Mouse (Mus musculus) cortical plate, adult 2 months (tissue): ENCODE data around the gene Eps8l3. TPM values are rescaled to one million over a fixed set of nuclear protein-coding genes. Genes with fewer than 3 reads are reported as not detected.
"Not testable (repeated sequence)": the region's sequence is repeated elsewhere in the genome, so short reads cannot be mapped to it uniquely, and the experiment has no call there.

Experiments
- H3K27ac ChIP-seq: fragments of 200-500 bp; 2 replicates; pipeline ENCODE4 v1.5.1; 2012; ENCODE audit warnings: low read length, control low read depth, inconsistent platforms; ENCODE audit not compliant: insufficient read depth
- H3K4me1 ChIP-seq: fragments of 200-500 bp; 2 replicates; pipeline ENCODE4 v1.6.1; 2011; ENCODE audit warnings: low read length; ENCODE audit not compliant: control insufficient read depth, insufficient read depth
- H3K4me3 ChIP-seq: fragments of 200-500 bp; 2 replicates; pipeline ENCODE4 v1.5.1; 2011; ENCODE audit warnings: mild to moderate bottlenecking, low read length, control low read depth; ENCODE audit not compliant: insufficient read depth
- CTCF ChIP-seq: fragments of 200-500 bp; IDR thresholded peaks from 2 replicates; pipeline ENCODE4 v1.5.1; 2011; ENCODE audit warnings: mild to moderate bottlenecking, control low read depth, low read length; ENCODE audit not compliant: insufficient read depth; ENCODE audit errors: extremely low read depth
- POLR2A ChIP-seq: fragments of 200-500 bp; IDR thresholded peaks from 2 replicates; pipeline ENCODE4 v1.6.1; 2011; ENCODE audit warnings: mild to moderate bottlenecking, low read length, control low read depth; ENCODE audit not compliant: insufficient read depth; ENCODE audit errors: extremely low read depth
- polyA plus RNA-seq: library from polyadenylated mRNA; depleted of rRNA; stranded (reverse); fragments of >200 nt; gene quantifications from 2 replicates; pipeline ENCODE4 v1.2.3, GENCODE M21; 2012

Gene Eps8l3
- polyA plus RNA-seq, 1 experiment, result not detected

DNA sequence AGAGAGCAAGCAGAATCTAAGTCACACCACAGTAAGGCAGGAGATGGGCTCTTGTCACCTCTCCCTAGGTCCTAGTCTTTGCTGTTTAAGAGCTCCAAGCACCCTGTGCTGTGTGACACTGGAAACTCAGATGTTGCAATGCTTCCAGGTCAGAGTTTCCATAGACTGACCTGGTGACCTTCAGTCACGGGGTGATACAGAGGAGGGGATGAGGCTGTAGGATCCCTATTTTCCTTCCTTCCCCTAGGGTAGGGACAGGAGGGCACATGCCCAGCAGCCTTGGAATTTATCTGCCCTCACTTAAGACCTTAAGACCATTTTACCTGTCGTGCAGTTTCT is 27.4 kb upstream of the Eps8l3 start:
- no peak overlapping the region for H3K4me3 ChIP-seq
- H3K27ac ChIP-seq, result no peak overlapping the region
- TF ChIP-seq POLR2A, result no peak
- TF ChIP-seq CTCF, result no peak
- H3K4me1 ChIP-seq, result peaks cover 4% of the 10 kb centered on the region

DNA sequence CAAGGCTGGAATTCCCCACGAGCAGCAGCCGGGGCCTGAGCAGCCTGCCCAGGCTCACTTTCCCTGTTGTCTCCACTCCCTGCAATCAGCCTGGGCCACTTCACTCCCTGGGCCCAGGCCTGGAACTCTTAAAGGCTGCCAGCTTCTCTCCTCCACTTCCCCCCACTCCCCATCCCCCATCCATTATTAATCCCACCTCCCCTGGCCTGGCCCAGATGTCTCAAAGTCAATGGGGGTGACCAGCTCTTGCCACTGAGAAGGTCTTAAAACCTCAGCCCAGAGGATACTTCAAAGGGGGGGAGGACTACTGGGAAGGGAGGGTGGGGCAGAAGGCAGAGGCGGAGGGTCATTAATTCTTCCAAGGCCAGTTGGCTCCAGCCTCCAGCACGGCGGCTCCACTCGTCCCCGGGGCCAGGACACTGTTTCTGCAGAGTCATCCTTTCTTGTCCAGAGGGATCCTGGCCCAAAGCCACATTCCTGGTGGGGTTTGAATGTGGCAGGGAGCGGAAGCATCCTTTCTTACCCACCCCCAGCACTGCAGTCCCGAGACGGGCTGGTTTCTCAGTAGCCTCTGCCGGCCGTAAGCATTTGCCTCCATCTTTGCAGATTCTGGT is 26.5 kb upstream of the Eps8l3 start:
- Histone ChIP-seq H3K4me3 (no peak overlapping the region), H3K27ac (no peak overlapping the region), H3K4me1 (peaks cover 4% of the 10 kb centered on the region)
- TF ChIP-seq CTCF (no peak), POLR2A (no peak)

DNA sequence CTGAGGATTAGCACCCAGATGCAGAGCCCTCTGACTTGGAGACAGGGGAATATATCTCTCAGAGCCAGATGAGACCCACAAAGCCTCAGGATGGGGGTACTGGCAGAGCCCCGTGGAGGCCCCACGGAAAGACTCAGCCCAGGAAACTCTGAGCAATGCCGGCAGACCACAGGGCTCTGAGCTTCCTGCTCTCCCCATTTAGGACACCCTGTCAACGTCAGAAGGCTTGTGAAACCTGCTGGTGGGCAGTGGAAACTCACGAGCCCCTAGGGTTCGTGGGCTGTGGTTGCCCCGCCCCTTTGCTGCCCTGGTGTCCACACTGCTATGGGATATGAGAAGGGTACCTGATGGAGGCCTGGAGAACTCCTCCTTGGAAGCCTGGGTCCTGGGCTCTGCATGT is 24.2 kb upstream of the Eps8l3 start:
- peaks cover 4% of the 10 kb centered on the region for H3K4me1 ChIP-seq
- H3K4me3 ChIP-seq, result no peak overlapping the region
- no peak for TF ChIP-seq CTCF
- no peak for TF ChIP-seq POLR2A
- no peak overlapping the region for H3K27ac ChIP-seq

DNA sequence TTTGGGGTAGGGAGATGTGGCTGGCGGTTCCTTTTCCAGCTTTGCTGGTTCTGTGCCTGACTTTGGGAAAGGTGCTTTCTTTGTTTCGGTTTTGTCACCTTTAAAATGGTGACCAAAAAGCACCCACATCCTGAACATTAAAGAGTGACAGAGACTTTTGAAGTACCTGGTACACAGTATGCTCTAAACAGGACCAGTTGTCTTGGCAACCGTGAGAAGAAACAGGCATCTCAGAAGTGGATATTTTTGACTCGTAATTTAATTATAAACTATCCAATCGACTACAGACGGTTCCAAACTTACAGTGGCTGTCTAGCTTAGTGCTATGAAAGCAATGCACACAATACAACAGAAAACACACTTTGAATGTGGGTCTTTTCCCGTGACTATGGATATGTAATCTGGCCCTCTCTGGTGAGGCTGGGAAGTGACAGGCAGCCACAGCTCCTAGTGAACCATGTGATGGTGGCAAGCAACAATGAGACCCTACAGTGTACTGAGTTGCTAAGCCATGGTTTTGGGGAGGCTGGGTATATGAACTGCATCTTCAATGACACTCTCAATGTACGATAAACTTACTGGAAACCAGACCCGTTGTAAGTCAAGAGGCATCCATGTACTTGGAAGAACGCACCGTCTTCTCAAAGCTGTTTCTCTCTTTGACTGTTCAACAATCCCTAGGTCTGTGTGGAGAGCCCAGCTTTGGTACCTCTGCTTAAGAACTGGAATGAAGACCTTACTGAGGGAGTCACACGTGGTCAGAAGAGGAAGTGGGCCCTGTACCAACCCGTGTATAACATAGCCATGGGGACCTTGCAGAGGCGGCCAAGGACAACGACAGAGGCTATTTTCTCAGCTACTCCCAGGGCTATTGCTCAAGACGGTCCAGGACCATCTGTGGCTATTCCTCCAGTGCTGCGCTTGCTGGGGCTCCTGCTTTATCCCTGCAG is 23.5 kb upstream of the Eps8l3 start:
- no peak for TF ChIP-seq CTCF
- TF ChIP-seq POLR2A, result no peak
- no peak overlapping the region for H3K27ac ChIP-seq

DNA sequence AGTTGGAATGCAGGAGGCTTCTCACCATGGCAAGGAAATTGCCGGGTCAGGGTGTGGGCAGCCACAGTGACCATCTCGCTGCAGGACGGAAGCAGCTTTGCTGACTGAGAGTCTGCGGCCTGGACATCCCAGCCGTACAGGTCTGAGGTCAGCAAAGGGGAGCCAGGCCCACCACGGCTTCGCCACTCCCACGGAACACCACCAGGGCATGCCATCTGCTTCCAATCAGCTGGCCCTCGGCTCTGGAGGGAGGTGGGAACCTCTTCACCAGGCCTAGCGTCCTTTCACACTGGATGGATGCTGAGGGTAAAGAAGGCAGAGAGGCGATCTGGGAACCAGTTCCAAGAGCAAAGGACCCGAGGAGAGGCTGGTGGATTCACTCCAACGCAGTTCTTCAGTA is 21.7 kb upstream of the Eps8l3 start:
- Histone ChIP-seq H3K4me3 (no peak overlapping the region), H3K27ac (no peak overlapping the region), H3K4me1 (peaks cover 4% of the 10 kb centered on the region)
- TF ChIP-seq POLR2A (no peak), CTCF (no peak)

More for the DNA sequence above, 23.5 kb upstream of the Eps8l3 start:
- H3K4me3 ChIP-seq, result no peak overlapping the region
- H3K4me1 ChIP-seq, result peaks cover 4% of the 10 kb centered on the region

GRCm38 (mm10) chr3:107857646-107858045 is 19.4 kb upstream of the Eps8l3 start:
- TF ChIP-seq POLR2A (no peak), CTCF (no peak)
- Histone ChIP-seq H3K27ac (no peak overlapping the region), H3K4me3 (no peak overlapping the region), H3K4me1 (peaks cover 4% of the 10 kb centered on the region)

DNA sequence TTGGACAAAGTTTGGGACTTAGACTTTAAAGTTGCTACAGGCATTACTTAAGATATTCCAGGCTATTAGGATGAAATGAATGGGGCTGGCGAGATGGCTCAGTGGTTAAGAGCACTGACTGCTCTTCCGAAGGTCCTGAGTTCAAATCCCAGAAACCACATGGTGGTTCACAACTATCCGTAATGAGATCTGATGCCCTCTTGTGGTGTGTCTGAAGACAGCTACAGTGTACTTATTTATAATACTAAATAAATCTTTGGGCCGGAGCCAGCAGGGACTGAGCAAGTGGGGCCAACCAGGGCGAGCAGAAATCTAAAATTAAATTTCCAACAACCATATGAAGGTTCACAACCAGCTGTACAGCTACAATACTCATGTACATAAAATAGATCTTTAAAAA is 15.5 kb upstream of the Eps8l3 start:
- not testable (repeated sequence) for H3K4me1 ChIP-seq, H3K27ac ChIP-seq, H3K4me3 ChIP-seq

GRCm38 (mm10) chr3:107862471-107862870 is 14.6 kb upstream of the Eps8l3 start:
- no peaks in the 10 kb centered on the region for H3K4me1 ChIP-seq
- no peak overlapping the region for H3K4me3 ChIP-seq
- TF ChIP-seq POLR2A, result no peak
- no peak for TF ChIP-seq CTCF
- no peak overlapping the region for H3K27ac ChIP-seq

DNA sequence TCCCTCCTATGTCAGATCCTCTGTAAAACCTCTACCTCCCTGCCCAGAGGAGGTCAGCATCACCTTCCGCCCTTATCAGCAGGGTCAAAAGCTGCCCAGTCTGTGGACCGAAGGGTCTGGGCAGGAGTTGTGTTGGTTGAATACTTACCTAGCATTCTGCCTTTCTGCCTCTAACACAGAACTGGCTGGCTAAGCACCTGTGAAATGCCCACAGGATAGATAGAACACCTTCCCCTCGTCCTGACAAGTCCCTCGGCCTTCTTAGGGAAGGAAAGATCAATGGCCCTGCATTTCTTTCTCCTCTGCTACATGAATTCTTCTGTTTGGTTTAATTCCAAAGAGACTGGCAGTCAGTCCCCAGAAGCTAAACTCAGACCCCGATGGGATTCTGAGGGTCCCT is 13.6 kb upstream of the Eps8l3 start:
- no peak for TF ChIP-seq POLR2A
- no peak for TF ChIP-seq CTCF
- Histone ChIP-seq H3K4me3 (no peak overlapping the region), H3K4me1 (no peaks in the 10 kb centered on the region), H3K27ac (no peak overlapping the region)
